Mouse (Mus musculus): ENCODE data around the gene Schip1.

- no peak for TF ChIP-seq CTCF (IDR thresholded peaks at IDR 0.05; ENCODE audit: insufficient read depth, low read length)
- no peak for TF ChIP-seq POLR2A (IDR thresholded peaks at IDR 0.05; ENCODE audit: borderline replicate concordance, extremely low read depth, low read depth, low read length)
Observed at GRCm38 (mm10) chr3:68606730-68607129, 542.1 kb downstream of the Schip1 start.

All from lung, adult 2 months (tissue).